Mouse (Mus musculus) embryonic facial prominence, embryonic 15.5 days (tissue): ENCODE data around the gene Cdkn1a. TPM values are rescaled to one million over a fixed set of nuclear protein-coding genes. Genes with fewer than 3 reads are reported as not detected.

Source experiments
- ATAC-seq: fragments of 200-750 bp; cut with Nextera tagmentation; 2 replicates; pipeline ENCODE4 v1.8.0; 2017; ENCODE audit warnings: low read depth, moderate TSS enrichment; ENCODE audit not compliant: insufficient number of reproducible peaks, low FRiP score, low TSS enrichment
- H3K27ac ChIP-seq: fragments of 300-500 bp; sonication (generic); replicated peaks from 2 replicates; pipeline ENCODE4 v1.5.1; 2015; ENCODE audit warnings: mild to moderate bottlenecking, inconsistent platforms
- H3K27me3 ChIP-seq: fragments of 300-500 bp; sonication (generic); 2 replicates; pipeline ENCODE4 v1.6.1; 2015; ENCODE audit warnings: inconsistent platforms
- H3K36me3 ChIP-seq: fragments of 300-500 bp; sonication (generic); 2 replicates; pipeline ENCODE4 v1.6.1; 2015; ENCODE audit warnings: mild to moderate bottlenecking, inconsistent platforms
- H3K4me1 ChIP-seq: fragments of 300-500 bp; sonication (generic); 2 replicates; pipeline ENCODE4 v1.6.1; 2015; ENCODE audit warnings: inconsistent platforms
- H3K4me2 ChIP-seq: fragments of 300-500 bp; sonication (generic); replicated peaks from 2 replicates; pipeline ENCODE4 v1.6.1; 2015; ENCODE audit warnings: mild to moderate bottlenecking, inconsistent platforms
- H3K4me3 ChIP-seq: fragments of 300-500 bp; sonication (generic); replicated peaks from 2 replicates; pipeline ENCODE4 v1.5.1; 2015; ENCODE audit warnings: mild to moderate bottlenecking, inconsistent platforms
- H3K9ac ChIP-seq: fragments of 300-500 bp; sonication (generic); 2 replicates; pipeline ENCODE4 v1.6.1; 2015; ENCODE audit warnings: inconsistent platforms
- H3K9me3 ChIP-seq: fragments of 300-500 bp; sonication (generic); replicated peaks from 2 replicates; pipeline ENCODE4 v1.6.1; 2016; ENCODE audit warnings: inconsistent platforms
- WGBS: fragments of 180-500 bp; shearing (Covaris S2); methylation state at CpG from one replicate; pipeline ENCODE4 v1.1.7; 2015; 5-methylcytosine and 5-hydroxymethylcytosine counted together
- polyA plus RNA-seq: library from polyadenylated mRNA; unstranded; fragments of >200 nt; fragmentation: Nextera tagmentation; extraction: Ambion mirVana; gene quantifications from 2 replicates; pipeline ENCODE4 v1.2.1, GENCODE M21; 2015

The Cdkn1a gene
- polyA plus RNA-seq, 1 experiment from 2014 or later, result 347 TPM

GRCm38 (mm10) chr17:29085266-29085665, 5.5 kb upstream of the Cdkn1a start:
- Histone ChIP-seq H3K27ac (no peak overlapping the region), H3K9ac (no peak overlapping the region), H3K36me3 (no peaks in the 10 kb centered on the region), H3K9me3 (no peaks in the 10 kb centered on the region), H3K4me2 (no peak overlapping the region), H3K4me3 (no peak overlapping the region), H3K27me3 (peaks cover 10% of the 10 kb centered on the region), H3K4me1 (peaks cover 18% of the 10 kb centered on the region)
- 72% methylated on average over 10 of the region's 10 CpGs for WGBS
- no peak for ATAC-seq

GRCm38 (mm10) chr17:29086916-29087315, 3.9 kb upstream of the Cdkn1a start:
- Histone ChIP-seq H3K4me3 (no peak overlapping the region), H3K27me3 (0 out of 2 replicates have a peak, but pooled peaks cover 5% of the 10 kb centered on the region), H3K4me1 (peaks cover 5% of the 10 kb centered on the region), H3K9me3 (no peaks in the 10 kb centered on the region), H3K36me3 (no peaks in the 10 kb centered on the region), H3K9ac (no peak overlapping the region), H3K27ac (no peak overlapping the region), H3K4me2 (no peak overlapping the region)
- WGBS, result 68% methylated on average over 4 of the region's 4 CpGs
- no peak for ATAC-seq

- Histone ChIP-seq H3K9me3 (no peaks in the 10 kb centered on the region), H3K27me3 (peaks cover 12% of the 10 kb centered on the region), H3K36me3 (no peaks in the 10 kb centered on the region), H3K4me3 (no peak overlapping the region), H3K4me2 (no peak overlapping the region), H3K9ac (no peak overlapping the region), H3K4me1 (peaks cover 25% of the 10 kb centered on the region), H3K27ac (no peak overlapping the region)
- 30% methylated on average over 6 of the region's 6 CpGs for WGBS
- no peak for ATAC-seq
These were observed 670 bp downstream of the Cdkn1a start for GRCm38 (mm10) chr17:29091348-29091944.

- Histone ChIP-seq H3K9me3 (no peaks in the 10 kb centered on the region), H3K9ac (no peak overlapping the region), H3K27ac (no peak overlapping the region), H3K4me2 (no peak overlapping the region), H3K27me3 (peaks cover 12% of the 10 kb centered on the region), H3K4me1 (peaks cover 32% of the 10 kb centered on the region), H3K4me3 (no peak overlapping the region), H3K36me3 (no peaks in the 10 kb centered on the region)
- ATAC-seq, result no peak
- WGBS, result 62% methylated on average over 5 of the region's 5 CpGs
These were observed 1.7 kb downstream of the Cdkn1a start for GRCm38 (mm10) chr17:29092497-29092896.

GRCm38 (mm10) chr17:29093110-29093952, 2.6 kb downstream of the Cdkn1a start:
- ATAC-seq, result peak; percentile 79
- 7% methylated on average over 36 of the region's 36 CpGs for WGBS
- Histone ChIP-seq H3K4me1 (peaks cover 33% of the 10 kb centered on the region), H3K4me3 (peak overlapping the region; percentile 62), H3K9ac (peak overlapping the region; percentile 66), H3K27ac (peak overlapping the region; percentile 83), H3K27me3 (peaks cover 12% of the 10 kb centered on the region), H3K4me2 (peak overlapping the region; percentile 94), H3K9me3 (no peaks in the 10 kb centered on the region), H3K36me3 (no peaks in the 10 kb centered on the region)

- Histone ChIP-seq H3K4me3 (peak overlapping the region; percentile 62), H3K36me3 (peaks cover 3% of the 10 kb centered on the region; the same call in 1 of the 2 replicates), H3K4me2 (peak overlapping the region; percentile 94), H3K27ac (peak overlapping the region; percentile 83), H3K4me1 (peaks cover 33% of the 10 kb centered on the region), H3K9ac (peak overlapping the region; percentile 66), H3K9me3 (no peaks in the 10 kb centered on the region), H3K27me3 (peaks cover 12% of the 10 kb centered on the region)
- ATAC-seq, result no peak
- WGBS, result under 1% methylated on average over 24 of the region's 24 CpGs
These were observed 3.2 kb downstream of the Cdkn1a start for GRCm38 (mm10) chr17:29093961-29094309.

- WGBS, result under 1% methylated on average over 71 of the region's 71 CpGs
- Histone ChIP-seq H3K27me3 (peaks cover 12% of the 10 kb centered on the region), H3K4me2 (peak overlapping the region; percentile 94), H3K36me3 (peaks cover 3% of the 10 kb centered on the region; the same call in 1 of the 2 replicates), H3K9me3 (no peaks in the 10 kb centered on the region), H3K4me3 (peak overlapping the region; percentile 62), H3K27ac (peak overlapping the region; percentile 83), H3K9ac (peak overlapping the region; percentile 66), H3K4me1 (peaks cover 33% of the 10 kb centered on the region)
- ATAC-seq, result peak; percentile 37
These were observed 3.8 kb downstream of the Cdkn1a start for GRCm38 (mm10) chr17:29094310-29095181.

GRCm38 (mm10) chr17:29095201-29095733, 4.5 kb downstream of the Cdkn1a start:
- Histone ChIP-seq H3K4me3 (peak overlapping the region; percentile 62), H3K9ac (peak overlapping the region; percentile 66), H3K27ac (peak overlapping the region; percentile 83), H3K4me2 (peak overlapping the region; percentile 94), H3K27me3 (peaks cover 12% of the 10 kb centered on the region), H3K36me3 (peaks cover 11% of the 10 kb centered on the region), H3K9me3 (no peaks in the 10 kb centered on the region), H3K4me1 (peaks cover 33% of the 10 kb centered on the region)
- under 1% methylated on average over 44 of the region's 44 CpGs for WGBS
- peak; percentile 82 for ATAC-seq

- WGBS, result 81% methylated on average over 6 of the region's 6 CpGs
- Histone ChIP-seq H3K27ac (peak overlapping the region; percentile 31), H3K27me3 (peaks cover 12% of the 10 kb centered on the region), H3K4me3 (0 out of 2 replicates have a peak overlapping the region, but pooled peaks have one; percentile 62), H3K4me2 (peak overlapping the region; percentile 94; the same call in 1 of the 2 replicates), H3K9ac (no peak overlapping the region), H3K36me3 (peaks cover 16% of the 10 kb centered on the region), H3K9me3 (no peaks in the 10 kb centered on the region), H3K4me1 (peaks cover 33% of the 10 kb centered on the region)
- ATAC-seq, result no peak
These were observed 5.5 kb downstream of the Cdkn1a start for GRCm38 (mm10) chr17:29096245-29096644.

GRCm38 (mm10) chr17:29096851-29097561, 6.2 kb downstream of the Cdkn1a start:
- Histone ChIP-seq H3K9ac (no peak overlapping the region), H3K9me3 (no peaks in the 10 kb centered on the region), H3K27ac (peak overlapping the region; percentile 51), H3K4me1 (peaks cover 33% of the 10 kb centered on the region), H3K27me3 (peaks cover 12% of the 10 kb centered on the region), H3K4me2 (peak overlapping the region; percentile 21), H3K4me3 (no peak overlapping the region; the same call in 1 of the 2 replicates), H3K36me3 (peaks cover 16% of the 10 kb centered on the region)
- WGBS, result 49% methylated on average over 7 of the region's 7 CpGs
- no peak for ATAC-seq
